Mouse (Mus musculus) cortical plate, adult 2 months (tissue): ENCODE data around the gene Fhod1.

Experiments
- CTCF ChIP-seq: fragments of 200-500 bp; IDR thresholded peaks from 2 replicates; pipeline ENCODE4 v1.5.1; 2011; ENCODE audit warnings: mild to moderate bottlenecking, control low read depth, low read length; ENCODE audit not compliant: insufficient read depth; ENCODE audit errors: extremely low read depth
- POLR2A ChIP-seq: fragments of 200-500 bp; IDR thresholded peaks from 2 replicates; pipeline ENCODE4 v1.6.1; 2011; ENCODE audit warnings: mild to moderate bottlenecking, low read length, control low read depth; ENCODE audit not compliant: insufficient read depth; ENCODE audit errors: extremely low read depth

- no peak for TF ChIP-seq CTCF
- TF ChIP-seq POLR2A, result no peak
These were observed 54.3 kb downstream of the Fhod1 start for GRCm38 (mm10) chr8:105293405-105293804.
